Comparison of ENCODE assay signal across 12 mouse cellular contexts in the genomic region with DNA sequence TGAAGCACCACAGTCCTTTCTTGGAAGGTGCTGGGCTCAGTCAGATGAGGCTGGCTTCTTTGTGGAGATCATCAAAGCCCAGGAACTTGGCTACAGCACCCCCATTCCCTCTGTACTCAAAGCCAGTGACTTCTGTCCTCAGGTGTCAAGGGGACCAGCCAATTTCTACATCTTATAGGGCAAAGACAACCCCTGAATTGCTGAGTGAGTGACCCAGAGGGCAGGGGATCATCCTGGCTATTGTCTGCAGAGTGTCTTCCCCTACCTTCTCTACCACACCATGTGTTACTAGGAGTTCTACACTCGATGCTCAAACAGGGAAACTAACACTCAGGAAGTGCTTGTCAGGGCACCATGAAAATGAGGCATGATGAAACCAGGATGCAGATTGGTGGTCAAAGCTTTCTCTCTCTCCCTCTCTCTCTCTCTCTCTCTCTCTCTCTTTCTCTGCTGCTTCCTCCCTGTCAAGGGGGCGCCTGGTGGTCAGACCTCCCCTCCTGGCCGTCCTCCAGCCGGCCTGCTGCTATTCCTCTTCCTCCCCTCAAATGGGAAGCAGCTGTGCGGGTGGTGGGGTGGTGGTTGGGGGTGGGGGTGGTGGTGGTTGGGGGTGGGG. TPM values are rescaled to one million over a fixed set of nuclear protein-coding genes. Genes with fewer than 3 reads are reported as not detected.
DNase-seq lines count a peak whose midpoint lies in the region; ATAC-seq and TF ChIP-seq lines count a peak whose summit lies in the region.
"Had no signal": no experiment of that assay in that cellular context is flagged by ENCODE, and none has a peak within 500 bp of the region (broad histone marks: within the 10 kb centered on the region; RNA-seq: fewer than 3 reads in every experiment).

No protein-coding gene starts in this region.

- TF ChIP-seq POLR2A in limb, embryonic 14.5 days (IDR thresholded peaks at IDR 0.05; ENCODE audit: borderline replicate concordance, extremely low read depth, insufficient read depth, insufficient read length): no peak

- no peaks in the 10 kb centered on the region for H3K36me3 ChIP-seq in forebrain, embryonic 15.5 days
- no peaks in the 10 kb centered on the region for H3K36me3 ChIP-seq in forebrain, embryonic 14.5 days (ENCODE audit: control insufficient read depth, insufficient read depth, low read length)
- no peaks in the 10 kb centered on the region for H3K36me3 ChIP-seq in embryonic facial prominence, embryonic 11.5 days (replicated peaks; ENCODE audit: control insufficient read depth, insufficient read depth, low read depth, low read length)
- H3K36me3 ChIP-seq in limb, embryonic 14.5 days (ENCODE audit: control insufficient read depth, insufficient read depth, low read length): no peaks in the 10 kb centered on the region
- H3K36me3 ChIP-seq: neural tube, embryonic 12.5 days had no signal

- 0 out of 2 replicates have a peak overlapping the region, but pooled peaks have one; percentile 11 for H3K27ac ChIP-seq in forebrain, embryonic 15.5 days (replicated peaks)
- no peak overlapping the region for H3K27ac ChIP-seq in forebrain, embryonic 14.5 days (ENCODE audit: low read depth, low read length)
- H3K27ac ChIP-seq in embryonic facial prominence, embryonic 11.5 days (replicated peaks; ENCODE audit: low read depth, low read length): peak overlapping the region; percentile 88
- peak overlapping the region; percentile 79 for H3K27ac ChIP-seq in limb, embryonic 14.5 days (replicated peaks; ENCODE audit: low read depth, low read length)
- H3K27ac ChIP-seq: neural tube, embryonic 12.5 days had no signal

- H3K27me3 ChIP-seq in forebrain, embryonic 15.5 days: no peaks in the 10 kb centered on the region
- H3K27me3 ChIP-seq in forebrain, embryonic 14.5 days (replicated peaks; ENCODE audit: control insufficient read depth, insufficient read depth, low read length): no peaks in the 10 kb centered on the region
- H3K27me3 ChIP-seq in embryonic facial prominence, embryonic 11.5 days (ENCODE audit: control insufficient read depth, insufficient read depth, low read length): no peaks in the 10 kb centered on the region
- H3K27me3 ChIP-seq in limb, embryonic 14.5 days (ENCODE audit: control insufficient read depth, insufficient read depth, low read length): no peaks in the 10 kb centered on the region
- H3K27me3 ChIP-seq: neural tube, embryonic 12.5 days had no signal

- no peak for DNase-seq in forebrain, embryonic 14.5 days (ENCODE audit: low spot score)
- DNase-seq in left cerebral cortex, postnatal 4 days: peak; percentile 33
- DNase-seq in left cerebral cortex, adult 11 months (ENCODE audit: low spot score): no peak
- DNase-seq in embryonic facial prominence, embryonic 11.5 days (ENCODE audit: low spot score): no peak
- DNase-seq in limb, embryonic 14.5 days (ENCODE audit: low spot score): no peak
- no peak for DNase-seq in yolk sac, embryonic 10.5 days (ENCODE audit: low spot score)
- DNase-seq: cerebellum, postnatal 25 days; forebrain, postnatal 0 days; right cerebral cortex, postnatal 4 days had no signal

- ATAC-seq in forebrain, embryonic 15.5 days (replicated peaks): no peak
- ATAC-seq in forebrain, embryonic 14.5 days: no peak
- no peak for ATAC-seq in embryonic facial prominence, embryonic 11.5 days (replicated peaks; ENCODE audit: insufficient number of reproducible peaks, low FRiP score, low TSS enrichment, low read depth)
- ATAC-seq in limb, embryonic 14.5 days (ENCODE audit: low FRiP score, low read depth): no peak
- ATAC-seq in inflammation-experienced regulatory T-cells, adult 6 months: no peak
- ATAC-seq: forebrain, postnatal 0 days had no signal

- H3K4me2 ChIP-seq in forebrain, embryonic 15.5 days (replicated peaks): no peak overlapping the region
- no peak overlapping the region for H3K4me2 ChIP-seq in forebrain, embryonic 14.5 days (ENCODE audit: low read length)
- H3K4me2 ChIP-seq in embryonic facial prominence, embryonic 11.5 days (ENCODE audit: low read depth, low read length): no peak overlapping the region
- H3K4me2 ChIP-seq in limb, embryonic 14.5 days (replicated peaks; ENCODE audit: low read depth, low read length, severe bottlenecking): no peak overlapping the region

- H3K9me3 ChIP-seq in forebrain, embryonic 15.5 days: no peaks in the 10 kb centered on the region
- no peaks in the 10 kb centered on the region for H3K9me3 ChIP-seq in forebrain, embryonic 14.5 days (replicated peaks; ENCODE audit: control insufficient read depth, low read length)
- no peaks in the 10 kb centered on the region for H3K9me3 ChIP-seq in embryonic facial prominence, embryonic 11.5 days (replicated peaks; ENCODE audit: control insufficient read depth, low read length)
- H3K9me3 ChIP-seq in limb, embryonic 14.5 days (ENCODE audit: control insufficient read depth, low read length): no peaks in the 10 kb centered on the region
- H3K9me3 ChIP-seq: neural tube, embryonic 12.5 days had no signal

- intact Hi-C loops in left cerebral cortex, postnatal 4 days (cut with DNase I): no loop called here

- peaks cover 9% of the 10 kb centered on the region for H3K4me1 ChIP-seq in forebrain, embryonic 15.5 days
- H3K4me1 ChIP-seq in forebrain, embryonic 14.5 days (ENCODE audit: control insufficient read depth, insufficient read depth, low read length): peaks cover 9% of the 10 kb centered on the region
- H3K4me1 ChIP-seq in embryonic facial prominence, embryonic 11.5 days (ENCODE audit: control insufficient read depth, insufficient read depth, low read length): peaks cover 21% of the 10 kb centered on the region
- H3K4me1 ChIP-seq in limb, embryonic 14.5 days (ENCODE audit: control insufficient read depth, insufficient read depth, low read length): peaks cover 56% of the 10 kb centered on the region

- 66% methylated on average over 5 of the region's 5 CpGs for WGBS in forebrain, embryonic 15.5 days
- WGBS in forebrain, embryonic 14.5 days: 46% methylated on average over 4 of the region's 5 CpGs
- 16% methylated on average over 4 of the region's 5 CpGs for WGBS in embryonic facial prominence, embryonic 11.5 days
- WGBS in limb, embryonic 14.5 days: 19% methylated on average over 5 of the region's 5 CpGs

- no peak overlapping the region for H3K4me3 ChIP-seq in forebrain, embryonic 15.5 days
- H3K4me3 ChIP-seq in forebrain, embryonic 14.5 days (ENCODE audit: low read depth, low read length): no peak overlapping the region
- H3K4me3 ChIP-seq in embryonic facial prominence, embryonic 11.5 days (ENCODE audit: low read depth, low read length): no peak overlapping the region
- H3K4me3 ChIP-seq in limb, embryonic 14.5 days (replicated peaks; ENCODE audit: low read length): no peak overlapping the region
- H3K4me3 ChIP-seq: neural tube, embryonic 12.5 days had no signal

- no peak overlapping the region for H3K9ac ChIP-seq in forebrain, embryonic 15.5 days (replicated peaks)
- no peak overlapping the region for H3K9ac ChIP-seq in forebrain, embryonic 14.5 days (ENCODE audit: low read length)
- H3K9ac ChIP-seq in embryonic facial prominence, embryonic 11.5 days (replicated peaks; ENCODE audit: low read length): no peak overlapping the region
- no peak overlapping the region for H3K9ac ChIP-seq in limb, embryonic 14.5 days (ENCODE audit: low read depth, low read length, severe bottlenecking)
- H3K9ac ChIP-seq: forebrain, postnatal 0 days; neural tube, embryonic 12.5 days had no signal

RNA-seq across cellular contexts. Expression of a gene that starts 21.5 kb away (rescaled TPM):
- polyA plus RNA-seq in forebrain, embryonic 15.5 days (2015; fragmentation: Nextera tagmentation; extraction: Ambion mirVana): not detected in 2 replicates
- polyA plus RNA-seq in forebrain, embryonic 14.5 days (2014; fragmentation: Nextera tagmentation; extraction: Ambion mirVana): not detected in 2 replicates
- not detected for total RNA-seq in left cerebral cortex, postnatal 4 days (2021)
- 0.31 and 0.60 TPM in 2 replicates for polyA plus RNA-seq in embryonic facial prominence, embryonic 11.5 days (2014; fragmentation: Nextera tagmentation; extraction: Ambion mirVana)
- polyA plus RNA-seq in limb, embryonic 14.5 days (2012; rRNA removed): 0.65 and 0.99 TPM in 2 replicates
- polyA plus RNA-seq in limb, embryonic 14.5 days (2014; fragmentation: Nextera tagmentation; extraction: Ambion mirVana): 0.84 and 0.94 TPM in 2 replicates
- polyA plus RNA-seq in inflammation-experienced regulatory T-cells, adult 6 months (2017; shearing (Covaris generic)): 100 to 1,000 TPM in 2 of 3 experiments, 10 to 100 TPM in 1; 16.6 to 295 (median 286) TPM

RNA-seq across cellular contexts. Expression of a gene that starts 44.3 kb away (rescaled TPM):
- 0.09 TPM in 1 of 2 replicates, not detected in the other for polyA plus RNA-seq in forebrain, embryonic 15.5 days (2015; fragmentation: Nextera tagmentation; extraction: Ambion mirVana)
- 0.08 TPM in 1 of 2 replicates, not detected in the other for polyA plus RNA-seq in forebrain, embryonic 14.5 days (2014; fragmentation: Nextera tagmentation; extraction: Ambion mirVana)
- total RNA-seq in left cerebral cortex, postnatal 4 days (2021): not detected
- polyA plus RNA-seq in embryonic facial prominence, embryonic 11.5 days (2014; fragmentation: Nextera tagmentation; extraction: Ambion mirVana): 0.22 and 0.86 TPM in 2 replicates
- 1.6 and 1.7 TPM in 2 replicates for polyA plus RNA-seq in limb, embryonic 14.5 days (2012; rRNA removed)
- polyA plus RNA-seq in limb, embryonic 14.5 days (2014; fragmentation: Nextera tagmentation; extraction: Ambion mirVana): 1.5 and 2.5 TPM in 2 replicates
- under 1 TPM; 0.30 to 0.58 (median 0.51) TPM for polyA plus RNA-seq in inflammation-experienced regulatory T-cells, adult 6 months (2017; shearing (Covaris generic))
- polyA plus RNA-seq: forebrain, postnatal 0 days had no signal

Comparison
In these comparisons a context has a peak if more than half of its experiments do, and no peak if none do; other contexts are left out.
1. RNA of a gene that starts 21.5 kb away (polyA plus RNA-seq): 16.6 to 295 TPM in inflammation-experienced regulatory T-cells, adult 6 months; 0.65 to 0.99 TPM in limb, embryonic 14.5 days, 0.31 to 0.60 TPM in embryonic facial prominence, embryonic 11.5 days, not detected in forebrain, embryonic 15.5 days and not detected in forebrain, embryonic 14.5 days; every median in the first group is over 4 times any median in the second.